8 mouse cellular contexts compared by ENCODE assay signal in the genomic region with DNA sequence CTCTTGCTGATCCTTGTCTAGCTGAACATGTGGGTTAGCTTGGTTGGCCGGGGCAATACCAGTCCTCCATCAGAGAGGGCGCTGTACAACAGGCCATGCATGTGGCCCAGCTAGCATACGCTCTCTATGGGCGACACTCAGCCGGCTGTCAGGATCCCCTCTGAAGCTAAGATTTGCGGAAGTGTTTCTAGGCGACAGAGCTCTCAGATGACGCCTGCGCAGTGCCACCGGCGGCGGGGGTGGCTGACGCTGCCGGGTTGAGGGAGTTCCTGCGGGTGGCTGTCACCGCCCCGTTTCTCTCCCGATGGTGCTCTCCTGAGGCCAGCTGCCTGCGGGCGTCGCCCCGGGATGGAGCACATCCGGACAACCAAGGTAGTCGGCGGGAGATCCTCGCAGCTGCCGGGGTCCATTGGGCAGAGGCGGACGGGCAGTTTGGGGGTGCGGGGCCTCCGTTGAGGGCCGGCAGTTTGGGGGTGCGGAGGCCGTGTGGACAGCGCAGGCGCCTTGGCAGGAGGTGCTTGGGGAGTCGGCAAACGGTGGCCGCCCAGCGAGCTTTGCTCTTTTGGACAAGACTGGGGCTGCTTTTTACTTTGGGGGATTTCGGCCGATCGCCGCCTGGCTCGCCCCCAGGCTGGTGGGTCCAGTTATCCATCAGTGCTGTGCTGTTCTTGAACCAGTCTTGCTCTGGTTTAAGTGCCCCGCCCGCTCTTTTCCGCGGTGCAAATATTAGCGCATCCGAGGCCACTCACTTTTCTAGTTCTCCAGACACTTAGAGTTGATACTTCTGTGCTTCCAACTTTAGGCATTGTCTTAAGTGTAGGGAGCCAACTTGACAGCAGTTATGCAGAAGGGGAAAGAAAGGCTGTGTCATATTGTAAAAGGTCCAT. TPM values are rescaled to one million over a fixed set of nuclear protein-coding genes. Genes with fewer than 3 reads are reported as not detected.
DNase-seq lines count a peak whose midpoint lies in the region; ATAC-seq and TF ChIP-seq lines count a peak whose summit lies in the region.

A gene (plus strand): TSS at position 239 of the 887 bp plus-strand sequence.

- under 1% methylated on average over 51 of the region's 51 CpGs for WGBS in forebrain, embryonic 15.5 days
- WGBS in lung, adult 2 months, result under 1% methylated on average over 51 of the region's 51 CpGs

- no peaks in the 10 kb centered on the region for H3K27me3 ChIP-seq in forebrain, embryonic 15.5 days

- TF ChIP-seq POLR2A in lung, adult 2 months (IDR thresholded peaks at IDR 0.05; ENCODE audit: borderline replicate concordance, extremely low read depth, low read depth, low read length), result peak; percentile 82; the same call in 1 of the 2 replicates

- no peak within 1 kb of the TSS for H3K27ac ChIP-seq in ES-E14 (ENCODE audit: insufficient read depth, low read depth, low read length, poor library complexity, severe bottlenecking)
- peak within 1 kb of the TSS; percentile 83 for H3K27ac ChIP-seq in forebrain, embryonic 15.5 days (replicated peaks)

- peak within 1 kb of the TSS; percentile 78 to 86 for H3K4me3 ChIP-seq in ES-E14 (ENCODE audit: insufficient read depth in 1 of 2, low read depth in 1 of 2, low read length in 2 of 2, poor library complexity in 1 of 2, severe bottlenecking in 1 of 2)
- peak within 1 kb of the TSS; percentile 75 for H3K4me3 ChIP-seq in forebrain, embryonic 15.5 days
- H3K4me3 ChIP-seq in lung, adult 2 months (replicated peaks; ENCODE audit: extremely low read depth, low read depth, low read length), result peak within 1 kb of the TSS; percentile 96

- intact Hi-C loops in heart, postnatal 25 days (cut with DNase I), result loop anchor here (1.0 kb wide), 1 partner anchor 14 kb away; a partner anchor contains a TSS

- peaks cover 0 to 3% of the 10 kb centered on the region in 2 experiments; a peak in 1 of 4 replicates for H3K4me1 ChIP-seq in ES-E14 (ENCODE audit: control insufficient read depth in 2 of 2, insufficient read depth in 2 of 2, low read length in 2 of 2, poor library complexity in 1 of 2)
- peaks cover 20% of the 10 kb centered on the region for H3K4me1 ChIP-seq in forebrain, embryonic 15.5 days
- peaks cover 6% of the 10 kb centered on the region for H3K4me1 ChIP-seq in lung, adult 2 months (ENCODE audit: control insufficient read depth, insufficient read depth, low read length)

- H3K9me3 ChIP-seq in ES-E14 (ENCODE audit: control insufficient read depth, insufficient read depth, low read depth, low read length), result no peaks in the 10 kb centered on the region
- no peaks in the 10 kb centered on the region for H3K9me3 ChIP-seq in forebrain, embryonic 15.5 days

- no peaks in the 10 kb centered on the region for H3K36me3 ChIP-seq in ES-E14 (ENCODE audit: control insufficient read depth, insufficient read depth, low read length, poor library complexity, severe bottlenecking)
- no peaks in the 10 kb centered on the region for H3K36me3 ChIP-seq in forebrain, embryonic 15.5 days

- DNase-seq in ES-E14 (ENCODE audit: low read depth, low spot score), result peak; percentile 98
- DNase-seq in cerebellum, adult 11-12 months, result peak; percentile 95
- peak; percentile 90 for DNase-seq in heart, postnatal 25 days (ENCODE audit: low spot score)
- peak; percentile 94 to 98 for DNase-seq in layer of hippocampus, adult 18-20 months (ENCODE audit: low spot score in 2 of 2)
- peak; percentile 86 for DNase-seq in lung, adult 2 months
- DNase-seq in thymus, adult 18-20 months, result peak; percentile 87 to 92

- TF ChIP-seq CTCF in lung, adult 2 months (IDR thresholded peaks at IDR 0.05; ENCODE audit: insufficient read depth, low read length), result peak; percentile 98

- peak; percentile 100 for ATAC-seq in forebrain, embryonic 15.5 days (replicated peaks)
- ATAC-seq in neutrophil, adult 5-6 weeks (ENCODE audit: extremely low read depth, insufficient number of reproducible peaks, low FRiP score, poor library complexity, severe bottlenecking), result peak; percentile 98

- in situ Hi-C loops in ES-E14 (cut with MboI; ENCODE audit: low sequenced_read_pairs in 2 of 2, unreplicated experiment in 2 of 2), result no loop called here

- peak within 1 kb of the TSS; percentile 72 for H3K4me2 ChIP-seq in forebrain, embryonic 15.5 days (replicated peaks)

- H3K9ac ChIP-seq in ES-E14 (ENCODE audit: insufficient read depth, low read depth, low read length, poor library complexity, severe bottlenecking), result peak within 1 kb of the TSS; percentile 79
- H3K9ac ChIP-seq in forebrain, embryonic 15.5 days (replicated peaks), result peak within 1 kb of the TSS; percentile 82

TF ChIP-seq in ES-E14, 5 proteins besides CTCF, POLR2A, EP300 and RAD21:
- no peak for TF ChIP-seq ZC3H11A (IDR thresholded peaks at IDR 0.05; ENCODE audit: borderline replicate concordance, low read depth, low read length)
- TF ChIP-seq HCFC1 (IDR thresholded peaks at IDR 0.05; ENCODE audit: borderline replicate concordance, insufficient read depth, low read length), result peak; percentile 78; the same call in 1 of the 2 replicates

RNA-seq across cellular contexts. Expression of the gene that starts here (rescaled TPM):
- total RNA-seq in ES-E14 (2012; rRNA removed), result 6.5 and 8.4 TPM in 2 replicates
- polyA plus RNA-seq in forebrain, embryonic 15.5 days (2015; fragmentation: Nextera tagmentation; extraction: Ambion mirVana), result 67.3 and 72.1 TPM in 2 replicates
- 10 to 100 TPM; 27.2 to 29.6 TPM for total RNA-seq in heart, postnatal 25 days (2021)
- total RNA-seq in layer of hippocampus, adult 18-20 months (2021), result 100 to 1,000 TPM; 109 to 112 TPM
- 20.5 and 30.1 TPM in 2 replicates for polyA plus RNA-seq in lung, adult 2 months (2012; rRNA removed)
- 138 and 142 TPM in 2 replicates for total RNA-seq in neutrophil, adult 5-6 weeks (2017)
